Mouse (Mus musculus) kidney, postnatal 4 days (tissue): ENCODE results near the gene Lmbrd1.
"Not testable (repeated sequence)": the region's sequence is repeated elsewhere in the genome, so short reads cannot be mapped to it uniquely, and the experiment has no call there.

Experiments
- DNase-seq, 2 experiments: peaks; one replicate each; pipeline ENCODE4 v3.0.0; 2021; ENCODE audit warnings: mixed read lengths in 2 of 2

The Lmbrd1 gene

DNA sequence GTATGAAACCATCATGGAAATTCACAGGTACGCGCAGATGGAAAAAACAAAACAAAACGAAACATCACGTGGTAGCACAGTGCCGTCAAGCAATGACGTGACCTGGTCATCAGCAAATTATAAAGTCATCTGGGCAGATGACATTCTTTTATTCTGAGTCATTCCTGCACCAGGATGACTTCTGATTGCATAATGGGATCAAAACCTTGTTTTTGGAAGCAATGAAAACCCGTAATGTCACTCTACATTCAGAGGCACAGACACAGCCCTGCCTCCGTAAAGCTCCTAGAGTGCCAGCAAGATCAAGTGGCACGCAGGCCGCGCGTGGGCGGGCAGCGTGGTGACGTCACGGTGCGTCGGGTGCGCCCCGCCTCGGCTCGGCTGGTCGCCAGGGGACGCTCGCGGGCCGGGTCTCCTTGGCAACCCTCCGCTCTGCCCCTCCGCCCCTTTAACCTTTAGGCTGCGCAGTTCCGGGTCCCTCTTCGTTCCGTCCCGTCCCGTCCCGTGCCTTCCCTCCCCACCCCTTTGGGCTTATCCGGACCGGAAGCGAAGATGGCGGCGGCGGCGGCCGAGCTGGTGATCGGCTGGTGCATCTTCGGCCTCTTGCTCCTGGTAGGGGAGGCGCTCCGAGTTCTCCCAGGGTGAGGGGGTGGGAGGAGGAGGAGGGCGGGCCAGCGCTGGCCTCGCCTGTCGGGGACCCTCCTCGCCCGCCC is at the start of gene Lmbrd1:
Gene Lmbrd1, plus strand, starts transcription at position 426 of the 713 bp plus-strand sequence.
- DNase-seq = peak; percentile 95 to 96

GRCm38 (mm10) chr1:24633553-24634132 is 44.8 kb upstream of the Lmbrd1 start:
- DNase-seq = peak; percentile 10 to 17

- no peak for DNase-seq
Measured at GRCm38 (mm10) chr1:24650100-24650499, 28.3 kb upstream of the Lmbrd1 start.

DNA sequence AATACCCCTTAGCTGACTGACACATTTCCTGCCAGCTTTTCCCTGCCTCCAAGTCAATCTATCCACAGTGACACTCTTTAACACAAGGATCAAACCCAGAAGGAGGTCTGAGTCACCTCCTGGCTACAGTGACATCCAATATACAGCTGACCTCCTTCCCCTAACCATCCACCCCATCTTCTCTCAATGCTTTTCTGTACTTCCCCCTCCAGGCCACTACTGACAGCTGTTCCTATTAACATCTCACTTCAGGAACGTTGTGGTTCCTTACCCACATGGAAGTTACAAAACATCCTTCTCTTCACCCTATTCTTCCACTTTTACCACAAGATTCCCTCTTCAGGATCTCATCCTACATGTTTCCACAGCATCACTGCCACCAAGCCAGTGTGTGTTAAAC is 18.5 kb upstream of the Lmbrd1 start:
- DNase-seq = no peak

DNA sequence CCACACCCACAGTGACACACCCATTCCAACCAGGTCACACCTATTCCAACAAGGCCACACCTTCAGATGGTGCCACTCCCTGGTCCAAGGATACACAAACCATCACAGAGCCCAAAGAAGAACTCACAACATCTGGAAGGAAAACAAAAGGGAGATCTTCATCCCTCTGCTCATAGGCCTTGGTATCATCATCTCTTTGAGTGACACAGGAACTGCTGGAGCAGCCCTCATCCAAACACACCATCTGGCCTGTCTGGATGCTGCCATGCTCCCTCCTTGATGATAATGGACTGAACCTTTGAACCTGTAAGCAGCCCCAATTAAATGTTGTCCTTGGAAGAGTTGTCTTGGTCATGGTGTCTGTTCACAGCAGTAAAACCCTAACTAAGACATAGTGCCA is 17.8 kb upstream of the Lmbrd1 start:
- not testable (repeated sequence) for DNase-seq

DNA sequence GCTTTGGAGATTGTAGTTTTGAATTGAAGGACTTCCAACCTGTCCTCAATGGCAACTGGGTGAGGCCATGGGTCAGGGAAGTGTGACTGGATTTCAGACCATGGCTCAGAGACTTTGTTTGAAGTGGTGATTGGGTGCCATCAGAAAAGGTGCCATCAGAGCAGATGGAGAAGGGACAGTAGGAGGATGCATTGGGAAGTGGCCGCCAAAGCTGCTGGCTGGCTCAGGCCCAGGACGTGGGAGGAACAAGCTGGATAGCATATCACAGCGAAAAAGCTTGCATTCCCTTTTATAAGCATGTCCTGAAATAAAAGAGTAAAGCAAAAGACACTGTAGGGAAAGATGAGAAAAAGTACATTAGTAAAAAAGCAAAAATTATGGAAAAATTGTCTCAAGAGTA is 16.9 kb upstream of the Lmbrd1 start:
- DNase-seq = no peak

DNA sequence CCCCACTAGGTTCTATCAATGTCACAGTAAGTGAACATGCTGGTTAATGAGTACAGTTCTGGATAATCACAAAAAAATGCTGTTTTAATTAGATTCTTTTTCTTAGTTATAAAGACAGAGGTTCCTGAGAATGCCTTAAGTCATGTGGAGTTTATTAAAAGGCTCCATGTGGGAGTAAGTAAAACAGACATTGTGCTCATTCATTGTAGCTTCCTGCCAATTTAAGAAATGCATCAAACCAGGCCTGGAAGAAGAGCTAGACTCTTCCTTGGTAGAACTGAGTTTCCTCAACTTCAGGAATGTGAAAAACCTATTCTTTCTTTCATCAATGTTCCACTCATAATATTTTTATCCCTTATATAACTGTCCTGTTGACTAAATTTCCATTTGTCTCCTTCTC is 14.3 kb upstream of the Lmbrd1 start:
- no peak for DNase-seq

GRCm38 (mm10) chr1:24673231-24673630 is 5.2 kb upstream of the Lmbrd1 start:
- DNase-seq = no peak

GRCm38 (mm10) chr1:24677706-24678105 is 724 bp upstream of the Lmbrd1 start:
- DNase-seq = peak in 1 of 2 experiments; percentile 7

DNA sequence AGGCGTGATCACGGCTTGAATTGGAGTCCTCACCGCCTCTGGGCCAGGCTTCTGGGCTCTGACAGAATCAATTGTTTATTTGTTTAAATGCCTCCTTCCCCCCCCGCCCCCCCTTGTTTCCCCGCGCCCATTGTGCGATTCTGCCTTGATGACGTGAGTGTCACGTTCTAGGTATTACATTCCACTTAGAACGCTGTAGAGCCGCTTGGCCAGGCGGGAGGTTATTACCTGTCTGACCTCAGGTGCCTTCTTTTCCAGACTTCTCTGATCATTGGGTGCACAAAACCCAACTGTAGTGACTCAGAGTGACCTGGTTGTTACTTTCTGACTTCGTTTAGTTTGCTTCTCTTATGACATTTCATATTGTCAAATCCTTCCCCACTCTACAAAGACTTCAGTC is 641 bp downstream of the Lmbrd1 start:
- DNase-seq = no peak

DNA sequence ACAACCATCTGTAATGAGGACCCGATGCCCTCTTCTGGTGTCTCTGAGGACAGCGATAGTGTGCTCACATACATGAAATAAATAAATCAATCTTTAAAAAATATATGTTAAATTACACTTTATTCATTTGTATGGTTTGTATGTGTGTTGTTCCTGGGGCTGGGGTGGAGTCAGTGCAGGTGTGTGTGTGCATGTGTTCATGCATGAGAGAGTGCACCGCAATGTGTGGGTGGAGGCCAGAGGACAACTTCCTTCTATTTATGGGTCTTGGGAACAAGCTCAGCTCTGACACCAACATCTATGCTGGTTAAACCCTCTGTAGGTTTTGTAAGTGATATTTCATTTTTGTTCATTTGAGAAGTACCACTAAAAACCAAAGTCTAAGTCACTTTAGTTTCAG is 2.6 kb downstream of the Lmbrd1 start:
- DNase-seq = no peak

- no peak for DNase-seq
Measured at GRCm38 (mm10) chr1:24681946-24682345, 3.5 kb downstream of the Lmbrd1 start.

DNA sequence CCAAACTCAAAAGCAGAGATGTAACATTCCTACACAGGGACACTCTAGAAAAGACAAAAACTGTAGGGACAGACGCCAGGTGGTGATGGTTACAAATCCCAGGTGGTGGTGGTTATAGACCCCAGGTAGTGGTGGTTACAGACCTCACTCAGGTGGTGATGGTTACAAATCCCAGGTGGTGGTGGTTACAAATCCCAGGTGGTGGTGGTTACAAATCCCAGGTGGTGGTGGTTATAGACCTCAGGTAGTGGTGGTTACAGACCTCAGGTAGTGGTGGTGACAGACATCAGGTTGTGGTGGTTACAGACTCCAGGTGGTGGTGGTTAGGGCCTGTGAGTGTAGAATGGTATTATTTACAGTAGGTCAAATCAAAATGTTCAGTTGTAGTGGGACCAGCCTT is 5.5 kb downstream of the Lmbrd1 start:
- no peak for DNase-seq

DNA sequence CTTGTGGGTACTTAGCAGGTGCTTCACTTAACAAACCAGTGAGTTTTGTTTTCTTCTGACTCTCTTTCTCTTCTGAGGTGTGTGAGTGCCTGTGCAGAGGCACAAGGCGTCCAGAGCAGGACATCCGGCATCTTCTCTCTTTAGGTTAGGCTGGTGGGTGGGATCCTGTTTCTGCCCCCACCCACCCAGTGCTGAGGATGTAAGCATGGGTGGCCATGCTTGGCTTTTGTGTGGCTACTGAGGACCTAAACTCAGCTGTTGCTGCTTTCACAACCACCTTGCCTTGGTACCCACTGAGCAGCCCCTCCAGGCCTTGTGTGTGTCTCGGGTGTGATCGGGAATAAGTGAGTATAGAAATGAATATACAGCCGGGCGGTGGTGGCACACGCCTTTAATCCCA is 7.2 kb downstream of the Lmbrd1 start:
- no peak for DNase-seq

GRCm38 (mm10) chr1:24686235-24687021 is 8.0 kb downstream of the Lmbrd1 start:
- no peak for DNase-seq

- no peak for DNase-seq
Measured at GRCm38 (mm10) chr1:24697677-24698076, 19.2 kb downstream of the Lmbrd1 start.

- DNase-seq = no peak
Measured at GRCm38 (mm10) chr1:24698146-24698880, 19.9 kb downstream of the Lmbrd1 start.

DNA sequence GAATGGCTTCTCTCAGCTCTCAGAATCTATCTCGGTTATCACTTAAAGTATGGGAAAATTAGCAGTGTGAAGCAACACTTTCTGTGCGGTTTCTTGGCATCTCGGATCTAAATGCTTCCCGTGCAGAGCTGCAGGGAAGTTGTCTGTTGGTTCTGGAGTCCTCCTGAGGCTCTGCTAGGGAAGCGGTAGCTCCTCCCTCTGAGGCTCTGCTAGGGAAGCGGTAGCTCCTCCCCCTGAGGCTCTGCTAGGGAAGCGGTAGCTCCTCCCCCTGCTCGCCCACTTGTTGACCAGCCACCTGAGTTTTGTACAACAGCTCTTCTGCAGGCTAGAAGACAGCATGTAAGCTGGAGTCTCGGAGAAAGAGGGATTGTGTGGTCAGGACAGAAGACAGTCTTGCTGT is 20.9 kb downstream of the Lmbrd1 start:
- DNase-seq = peak; percentile 47 to 62

- no peak for DNase-seq
Measured at GRCm38 (mm10) chr1:24700241-24700640, 21.8 kb downstream of the Lmbrd1 start.

DNA sequence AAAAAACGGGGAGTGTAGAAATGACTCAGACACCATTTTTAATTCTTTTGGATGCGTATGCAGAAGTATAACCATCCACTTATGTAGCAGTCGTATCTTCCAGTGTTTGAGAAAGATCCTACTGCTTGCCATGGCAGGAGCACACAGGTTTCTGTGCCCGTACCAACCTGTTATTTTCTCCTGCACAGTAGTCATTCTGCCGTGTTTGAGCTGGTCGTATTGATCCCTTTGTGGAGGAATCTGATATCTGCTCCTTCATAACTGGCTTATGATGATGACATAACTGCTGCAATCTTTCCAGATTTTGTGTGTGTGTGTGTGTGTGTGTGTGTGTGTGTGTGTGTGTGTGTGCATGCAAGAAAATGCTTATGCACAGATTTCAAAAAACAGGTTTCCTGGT is 25.4 kb downstream of the Lmbrd1 start:
- DNase-seq = no peak

DNA sequence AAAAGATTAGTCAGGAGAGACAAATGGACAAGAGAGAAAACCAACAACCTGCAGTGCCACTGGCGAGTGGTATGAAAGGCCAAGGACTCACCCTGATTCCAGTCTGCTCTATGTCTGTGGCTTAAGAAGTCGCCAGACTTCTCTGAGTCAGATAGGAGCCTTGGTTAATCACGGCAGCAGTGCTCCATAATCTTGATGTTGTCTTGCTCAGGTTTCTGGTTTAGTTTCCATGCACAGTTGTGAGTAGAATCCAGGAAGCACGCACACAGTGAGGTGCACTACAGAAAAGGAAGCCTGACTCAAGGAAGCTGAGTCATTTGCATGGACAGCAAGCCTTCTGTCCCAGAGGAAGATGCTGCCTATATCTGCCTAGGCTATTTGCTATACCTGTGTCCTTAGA is 37.9 kb downstream of the Lmbrd1 start:
- no peak for DNase-seq

DNA sequence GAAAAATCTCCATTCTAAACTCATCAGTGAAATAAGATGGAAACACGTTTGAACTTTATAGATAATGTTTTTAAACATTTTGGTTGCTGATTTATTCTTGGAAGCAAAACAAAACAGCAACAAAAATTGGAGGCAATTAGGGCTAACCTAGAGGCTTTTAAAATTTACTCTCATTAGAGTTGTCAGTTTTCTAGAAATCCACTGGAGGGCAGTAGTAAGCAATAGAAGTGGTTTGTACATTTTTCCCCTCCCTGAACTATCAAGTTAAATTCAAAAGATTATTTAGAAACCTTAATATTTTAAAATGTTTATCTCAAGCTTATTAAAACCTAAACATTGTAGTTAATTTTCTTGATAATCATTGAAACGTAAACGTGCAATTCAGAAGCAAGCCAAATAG is 41.2 kb downstream of the Lmbrd1 start:
- no peak for DNase-seq

DNA sequence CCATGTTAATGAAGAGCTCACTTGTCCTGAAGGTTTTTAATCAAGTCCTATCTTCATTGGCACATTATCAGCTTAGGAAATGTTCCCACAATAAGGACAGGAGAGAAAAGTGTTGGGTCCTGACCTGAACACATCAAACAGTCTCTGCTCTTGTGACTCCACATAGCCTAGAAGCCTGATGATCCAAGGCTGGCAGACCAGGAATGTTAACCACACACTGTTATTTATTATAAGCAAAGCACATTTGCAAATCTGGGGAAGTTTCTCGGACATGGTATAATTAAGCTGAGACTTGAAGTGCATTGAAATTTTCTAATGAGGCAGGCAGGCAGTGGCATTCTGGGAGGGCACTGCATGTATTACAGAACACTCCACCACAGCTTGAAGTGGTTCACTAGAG is 41.8 kb downstream of the Lmbrd1 start:
- no peak for DNase-seq
